Mouse (Mus musculus) hindbrain, embryonic 16.5 days (tissue): ENCODE measurements around the gene Nipa1. TPM values are rescaled to one million over a fixed set of nuclear protein-coding genes. Genes with fewer than 3 reads are reported as not detected.
"Not testable (repeated sequence)": the region's sequence is repeated elsewhere in the genome, so short reads cannot be mapped to it uniquely, and the experiment has no call there.

Source experiments
- ATAC-seq: fragments of 200-750 bp; cut with Nextera tagmentation; 2 replicates; pipeline ENCODE4 v1.8.0; 2017; ENCODE audit warnings: moderate TSS enrichment, moderate library complexity
- H3K27ac ChIP-seq: fragments of 300-500 bp; sonication (generic); 2 replicates; pipeline ENCODE4 v1.5.1; 2014; ENCODE audit warnings: low read depth, mild to moderate bottlenecking, control low read depth, low read length, moderate library complexity
- H3K27me3 ChIP-seq: fragments of 300-500 bp; sonication (generic); replicated peaks from 2 replicates; pipeline ENCODE4 v1.6.1; 2014; ENCODE audit warnings: low read length; ENCODE audit not compliant: control insufficient read depth, insufficient read depth
- H3K36me3 ChIP-seq: fragments of 300-500 bp; sonication (generic); 2 replicates; pipeline ENCODE4 v1.6.1; 2014; ENCODE audit warnings: mild to moderate bottlenecking, low read length, moderate library complexity, mixed read lengths; ENCODE audit not compliant: control insufficient read depth, insufficient read depth
- H3K4me1 ChIP-seq: fragments of 300-500 bp; sonication (generic); 2 replicates; pipeline ENCODE4 v1.6.1; 2014; ENCODE audit warnings: low read depth, low read length; ENCODE audit not compliant: control insufficient read depth, insufficient read depth
- H3K4me2 ChIP-seq: fragments of 300-500 bp; sonication (generic); 2 replicates; pipeline ENCODE4 v1.6.1; 2014; ENCODE audit warnings: mild to moderate bottlenecking, low read length, control low read depth, moderate library complexity
- H3K4me3 ChIP-seq: fragments of 300-500 bp; sonication (generic); 2 replicates; pipeline ENCODE4 v1.5.1; 2014; ENCODE audit warnings: mild to moderate bottlenecking, low read length, control low read depth, moderate library complexity
- H3K9ac ChIP-seq: fragments of 300-500 bp; sonication (generic); 2 replicates; pipeline ENCODE4 v1.6.1; 2014; ENCODE audit warnings: low read depth, mild to moderate bottlenecking, control low read depth, low read length, moderate library complexity
- H3K9me3 ChIP-seq: fragments of 300-500 bp; sonication (generic); 2 replicates; pipeline ENCODE4 v1.6.1; 2014; ENCODE audit warnings: mild to moderate bottlenecking, low read length, moderate library complexity; ENCODE audit not compliant: control insufficient read depth
- WGBS: fragments of 180-500 bp; shearing (Covaris S2); extraction: QIAGEN DNeasy Blood & Tissue Kit; methylation state at CpG from one replicate; pipeline ENCODE4 v1.1.7; 2014; 5-methylcytosine and 5-hydroxymethylcytosine counted together
- polyA plus RNA-seq: library from polyadenylated mRNA; unstranded; fragments of >200 nt; fragmentation: Nextera tagmentation; extraction: Ambion mirVana; gene quantifications from 2 replicates; pipeline ENCODE4 v1.2.1, GENCODE M21; 2015

Nipa1 gene
- polyA plus RNA-seq, 1 experiment from 2014 or later: 28.7 TPM

DNA sequence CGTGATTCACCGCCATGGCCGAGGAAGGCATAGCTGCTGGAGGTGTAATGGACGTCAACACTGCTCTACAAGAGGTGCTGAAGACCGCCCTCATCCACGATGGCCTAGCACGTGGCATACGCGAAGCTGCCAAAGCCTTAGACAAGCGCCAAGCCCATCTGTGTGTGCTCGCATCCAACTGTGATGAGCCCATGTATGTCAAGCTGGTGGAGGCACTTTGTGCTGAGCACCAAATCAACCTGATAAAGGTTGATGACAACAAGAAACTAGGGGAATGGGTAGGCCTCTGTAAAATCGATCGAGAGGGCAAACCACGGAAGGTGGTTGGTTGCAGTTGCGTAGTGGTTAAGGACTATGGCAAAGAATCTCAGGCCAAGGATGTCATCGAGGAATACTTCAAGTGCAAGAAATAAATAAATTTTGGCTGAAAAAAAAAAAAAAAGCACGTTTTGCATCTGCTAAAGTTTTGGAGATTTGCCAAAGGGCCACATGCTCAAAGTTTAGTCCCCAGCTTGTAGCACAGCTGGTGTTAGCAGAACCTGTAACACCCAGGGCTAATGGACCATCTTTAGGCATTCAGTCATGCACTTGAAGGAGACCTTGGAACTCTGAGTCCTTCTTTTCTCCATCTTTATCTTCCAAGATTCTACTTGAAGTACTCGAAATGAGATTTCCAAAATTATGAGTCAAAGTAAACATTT, 5.6 kb downstream of the Nipa1 start:
- not testable (repeated sequence) for H3K4me2 ChIP-seq, H3K9ac ChIP-seq

DNA sequence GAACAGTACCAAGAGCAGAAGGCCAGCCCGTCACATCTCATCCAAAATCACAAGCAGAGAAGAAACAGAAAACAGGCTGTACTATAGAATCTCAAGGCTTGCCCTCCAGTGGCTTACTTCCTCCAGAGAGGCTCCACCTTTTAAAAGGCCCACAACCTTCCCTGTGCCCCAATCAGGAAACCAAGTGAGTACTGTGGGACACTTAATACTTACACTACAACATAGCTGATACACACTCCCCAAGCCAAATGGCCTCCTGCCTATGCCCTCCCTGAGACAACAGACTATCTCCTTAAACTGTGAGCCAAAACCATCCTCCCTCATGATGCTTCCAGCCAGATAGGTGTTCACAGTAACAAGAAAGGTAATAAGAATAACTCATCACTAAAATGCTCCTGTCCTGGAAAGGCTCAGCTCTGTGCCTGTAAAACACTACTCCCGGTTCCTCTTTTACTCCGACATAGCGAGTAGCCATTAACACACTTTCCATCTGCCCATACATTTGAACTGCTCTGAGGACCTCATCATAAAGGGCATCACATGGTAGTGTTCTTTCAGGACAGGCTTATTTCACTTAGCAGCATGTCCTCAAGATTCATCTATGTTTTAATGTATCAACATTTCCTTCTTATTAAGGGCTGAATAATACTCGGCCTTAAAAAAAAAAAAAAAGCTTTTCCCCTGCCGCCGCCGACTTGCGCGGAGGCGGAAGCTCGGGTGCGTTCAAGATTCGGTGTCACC, 6.3 kb downstream of the Nipa1 start:
- H3K27ac ChIP-seq: no peak overlapping the region
- WGBS: 97% methylated on average over 14 of the region's 14 CpGs
- no peak overlapping the region for H3K4me2 ChIP-seq
- H3K36me3 ChIP-seq: peaks cover 3% of the 10 kb centered on the region
- ATAC-seq: no peak
- H3K9ac ChIP-seq: no peak overlapping the region
- H3K4me3 ChIP-seq: no peak overlapping the region
- peaks cover 5% of the 10 kb centered on the region; the same call in 1 of the 2 replicates for H3K4me1 ChIP-seq
- no peaks in the 10 kb centered on the region for H3K27me3 ChIP-seq
- no peaks in the 10 kb centered on the region; the same call in 1 of the 2 replicates for H3K9me3 ChIP-seq

More for the DNA sequence above, 5.6 kb downstream of the Nipa1 start:
- not testable (repeated sequence) for ATAC-seq, H3K4me3 ChIP-seq, H3K36me3 ChIP-seq, H3K9me3 ChIP-seq, H3K27ac ChIP-seq, H3K4me1 ChIP-seq, H3K27me3 ChIP-seq
- 81% methylated on average over 5 of the region's 18 CpGs for WGBS

DNA sequence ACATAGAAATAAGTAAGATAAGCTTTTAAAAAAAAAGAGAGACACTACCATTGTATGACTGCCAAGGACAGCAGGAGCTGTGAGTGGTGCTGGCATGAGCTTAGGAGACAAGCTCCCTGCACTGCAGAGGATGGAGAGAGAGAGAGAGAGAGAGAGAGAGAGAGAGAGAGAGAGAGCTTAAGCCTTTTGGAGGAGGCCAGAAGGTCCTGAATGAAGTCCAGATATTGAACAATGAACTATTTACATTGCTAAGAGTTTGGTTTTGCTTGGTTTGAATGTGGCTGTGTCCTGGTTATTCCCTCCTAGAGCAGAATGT, 8.8 kb downstream of the Nipa1 start:
- Histone ChIP-seq H3K27ac (no peak overlapping the region), H3K4me2 (no peak overlapping the region)
- peak; percentile 48; the same call in 1 of the 2 replicates for ATAC-seq

DNA sequence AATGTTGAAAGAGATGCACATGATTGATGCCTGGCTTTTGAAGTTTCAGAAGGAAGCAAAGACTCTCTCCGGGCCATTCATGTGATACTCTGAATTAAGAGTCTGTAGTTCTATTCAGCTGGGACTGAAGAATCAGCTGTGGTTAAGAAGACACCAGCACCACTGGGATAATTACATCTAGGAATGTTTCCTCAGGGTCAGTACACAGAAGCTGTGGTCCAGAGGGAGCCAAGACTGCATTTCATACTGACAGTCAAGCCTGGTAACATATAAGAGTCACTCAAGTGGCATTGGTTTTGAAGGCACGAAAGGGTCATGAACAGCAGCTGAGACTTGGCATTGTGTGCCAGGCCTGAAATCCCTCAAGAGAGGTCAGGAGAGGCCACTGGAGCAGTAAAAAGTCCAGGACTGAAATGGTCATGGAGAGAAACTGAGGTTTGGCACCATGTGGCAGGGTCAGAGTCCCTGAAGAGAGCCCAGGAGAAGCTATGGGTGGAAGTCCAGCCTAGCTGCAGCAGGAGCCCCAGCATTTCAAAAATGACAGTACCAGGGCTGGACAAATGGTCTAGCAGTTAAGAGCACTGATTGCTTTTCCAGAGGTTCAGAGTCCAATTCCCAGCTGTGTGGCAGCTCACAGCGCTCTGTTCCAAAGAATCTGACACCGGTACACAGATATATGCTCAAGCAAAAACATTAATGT, 9.3 kb downstream of the Nipa1 start:
- Histone ChIP-seq H3K9me3 (no peaks in the 10 kb centered on the region; the same call in 1 of the 2 replicates), H3K27ac (no peak overlapping the region), H3K4me1 (peaks cover 2% of the 10 kb centered on the region; the same call in 1 of the 2 replicates), H3K4me3 (no peak overlapping the region), H3K4me2 (no peak overlapping the region), H3K27me3 (no peaks in the 10 kb centered on the region), H3K36me3 (no peaks in the 10 kb centered on the region), H3K9ac (no peak overlapping the region)
- 76% methylated on average over 4 of the region's 4 CpGs for WGBS
- ATAC-seq: no peak

More for the DNA sequence above, 8.8 kb downstream of the Nipa1 start:
- Histone ChIP-seq H3K4me1 (peaks cover 2% of the 10 kb centered on the region; the same call in 1 of the 2 replicates), H3K9ac (no peak overlapping the region), H3K4me3 (no peak overlapping the region), H3K27me3 (no peaks in the 10 kb centered on the region), H3K9me3 (no peaks in the 10 kb centered on the region; the same call in 1 of the 2 replicates), H3K36me3 (peaks cover 2% of the 10 kb centered on the region)

- 0 out of 2 replicates have a peak, but pooled peaks have one; percentile 25 for ATAC-seq
- H3K9ac ChIP-seq: no peak overlapping the region
- H3K27me3 ChIP-seq: no peaks in the 10 kb centered on the region
- H3K4me2 ChIP-seq: no peak overlapping the region
- H3K27ac ChIP-seq: no peak overlapping the region
- H3K36me3 ChIP-seq: no peaks in the 10 kb centered on the region
- H3K4me1 ChIP-seq: peaks cover 3% of the 10 kb centered on the region
- H3K4me3 ChIP-seq: no peak overlapping the region
- H3K9me3 ChIP-seq: no peaks in the 10 kb centered on the region
- WGBS: 3% methylated on average over 2 of the region's 4 CpGs
Observed at GRCm38 (mm10) chr7:55998997-55999396, 20.8 kb downstream of the Nipa1 start.

DNA sequence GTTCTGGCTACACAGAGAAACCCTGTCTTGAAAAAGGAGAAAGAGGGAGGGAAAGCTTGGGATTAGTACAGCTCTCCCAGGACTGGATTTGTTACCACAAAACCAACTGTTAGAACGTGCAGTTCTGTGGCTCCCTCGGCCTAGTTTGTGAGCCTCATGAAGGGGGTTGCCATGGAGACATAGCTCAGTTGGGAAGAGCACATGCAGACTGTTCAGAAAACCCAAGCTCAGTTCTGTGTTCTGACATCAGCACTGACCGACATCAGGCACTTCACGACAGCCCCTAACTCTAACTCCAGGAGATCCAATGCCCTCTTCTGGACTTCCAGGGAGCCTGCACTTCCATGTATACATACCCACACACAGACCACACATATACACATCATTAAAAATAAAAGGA, 24.7 kb downstream of the Nipa1 start:
- Histone ChIP-seq H3K4me3 (no peak overlapping the region), H3K4me1 (peaks cover 3% of the 10 kb centered on the region), H3K4me2 (no peak overlapping the region), H3K9me3 (no peaks in the 10 kb centered on the region), H3K27me3 (no peaks in the 10 kb centered on the region), H3K9ac (no peak overlapping the region), H3K27ac (no peak overlapping the region; the same call in 1 of the 2 replicates), H3K36me3 (no peaks in the 10 kb centered on the region)
- peak; percentile 83 for ATAC-seq
- WGBS: 34% methylated on average over 4 of the region's 4 CpGs

DNA sequence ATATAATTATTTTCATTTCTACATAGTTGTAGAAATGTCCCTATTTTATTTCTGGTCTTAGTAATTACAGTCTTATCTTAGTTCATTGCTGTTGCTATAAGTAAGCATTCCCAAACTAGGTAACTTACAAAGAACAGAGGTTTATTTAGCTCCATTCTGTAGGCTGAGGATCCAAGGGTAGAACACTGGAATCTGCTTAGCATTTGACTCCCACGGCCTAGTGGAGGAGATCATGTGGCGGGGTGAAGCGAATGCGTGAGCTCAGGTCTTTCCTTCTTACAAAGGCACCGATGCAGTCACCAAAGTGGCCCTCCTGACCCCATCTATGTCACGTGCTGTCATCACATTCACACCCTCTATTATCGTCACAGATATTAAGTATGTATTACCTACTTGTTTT, 27.9 kb downstream of the Nipa1 start:
- no peaks in the 10 kb centered on the region; the same call in 1 of the 2 replicates for H3K4me1 ChIP-seq
- no peaks in the 10 kb centered on the region for H3K9me3 ChIP-seq
- no peak overlapping the region for H3K4me3 ChIP-seq
- 90% methylated on average over 7 of the region's 7 CpGs for WGBS
- H3K36me3 ChIP-seq: no peaks in the 10 kb centered on the region
- H3K27me3 ChIP-seq: no peaks in the 10 kb centered on the region
- H3K9ac ChIP-seq: no peak overlapping the region
- ATAC-seq: no peak
- H3K4me2 ChIP-seq: no peak overlapping the region
- no peak overlapping the region for H3K27ac ChIP-seq

- 95% methylated on average over 3 of the region's 3 CpGs for WGBS
- no peak overlapping the region for H3K4me3 ChIP-seq
- H3K9me3 ChIP-seq: no peaks in the 10 kb centered on the region
- H3K4me2 ChIP-seq: no peak overlapping the region
- no peaks in the 10 kb centered on the region for H3K27me3 ChIP-seq
- H3K9ac ChIP-seq: no peak overlapping the region
- H3K4me1 ChIP-seq: no peaks in the 10 kb centered on the region; the same call in 1 of the 2 replicates
- no peaks in the 10 kb centered on the region for H3K36me3 ChIP-seq
- no peak overlapping the region for H3K27ac ChIP-seq
- ATAC-seq: no peak
Observed at GRCm38 (mm10) chr7:55991129-55991528, 28.6 kb downstream of the Nipa1 start.
